Mouse (Mus musculus): ENCODE results near the gene Cox8a. TPM values are rescaled to one million over a fixed set of nuclear protein-coding genes. Genes with fewer than 3 reads are reported as not detected.

Cox8a gene
- polyA plus RNA-seq, 1 experiment from 2014 or later, result 877 TPM

Other genes starting within 250 kb of the Cox8a start
- 217 and 235 TPM in 2 replicates for gene Ppp1r14b, start 242.6 kb downstream of the Cox8a start, polyA plus RNA-seq (2016; fragmentation: Nextera tagmentation; extraction: Ambion mirVana)
- gene Plcb3, start 241.1 kb downstream of the Cox8a start, polyA plus RNA-seq (2016; fragmentation: Nextera tagmentation; extraction: Ambion mirVana), result 32.8 and 37.0 TPM in 2 replicates
- 100.0 and 101 TPM in 2 replicates for gene Fkbp2, start 237.1 kb downstream of the Cox8a start, polyA plus RNA-seq (2016; fragmentation: Nextera tagmentation; extraction: Ambion mirVana)
- 36.0 and 36.9 TPM in 2 replicates for gene Vegfb, start 230.0 kb downstream of the Cox8a start, polyA plus RNA-seq (2016; fragmentation: Nextera tagmentation; extraction: Ambion mirVana)
- gene Dnajc4, start 225.0 kb downstream of the Cox8a start, polyA plus RNA-seq (2016; fragmentation: Nextera tagmentation; extraction: Ambion mirVana), result 18.1 and 18.2 TPM in 2 replicates
- gene Nudt22, start 221.5 kb downstream of the Cox8a start, polyA plus RNA-seq (2016; fragmentation: Nextera tagmentation; extraction: Ambion mirVana), result 20.1 and 20.9 TPM in 2 replicates
- gene Trpt1, start 221.5 kb downstream of the Cox8a start, polyA plus RNA-seq (2016; fragmentation: Nextera tagmentation; extraction: Ambion mirVana), result 8.3 and 8.8 TPM in 2 replicates
- 7.1 and 8.0 TPM in 2 replicates for gene Fermt3, start 198.1 kb downstream of the Cox8a start, polyA plus RNA-seq (2016; fragmentation: Nextera tagmentation; extraction: Ambion mirVana)
- gene Stip1, start 177.6 kb downstream of the Cox8a start, polyA plus RNA-seq (2016; fragmentation: Nextera tagmentation; extraction: Ambion mirVana), result 453 and 489 TPM in 2 replicates
- gene Macrod1, start 160.8 kb downstream of the Cox8a start, polyA plus RNA-seq (2016; fragmentation: Nextera tagmentation; extraction: Ambion mirVana), result 5.0 and 5.4 TPM in 2 replicates
- gene Flrt1, start 111.9 kb downstream of the Cox8a start, polyA plus RNA-seq (2016; fragmentation: Nextera tagmentation; extraction: Ambion mirVana), result 2.5 and 2.9 TPM in 2 replicates
- gene Otub1, start 11.3 kb downstream of the Cox8a start, polyA plus RNA-seq (2016; fragmentation: Nextera tagmentation; extraction: Ambion mirVana), result 275 and 276 TPM in 2 replicates
- gene Naa40, start 23.6 kb upstream of the Cox8a start, polyA plus RNA-seq (2016; fragmentation: Nextera tagmentation; extraction: Ambion mirVana), result 93.2 and 94.4 TPM in 2 replicates
- 51.0 and 58.6 TPM in 2 replicates for gene Rcor2, start 49.7 kb upstream of the Cox8a start, polyA plus RNA-seq (2016; fragmentation: Nextera tagmentation; extraction: Ambion mirVana)
- gene Mark2, start 124.2 kb upstream of the Cox8a start, polyA plus RNA-seq (2016; fragmentation: Nextera tagmentation; extraction: Ambion mirVana), result 48.5 and 49.1 TPM in 2 replicates
- gene Spindoc, start 165.4 kb upstream of the Cox8a start, polyA plus RNA-seq (2016; fragmentation: Nextera tagmentation; extraction: Ambion mirVana), result 44.5 and 51.7 TPM in 2 replicates
- gene 2700081O15Rik, start 200.0 kb upstream of the Cox8a start, polyA plus RNA-seq (2016; fragmentation: Nextera tagmentation; extraction: Ambion mirVana), result 6.1 and 7.1 TPM in 2 replicates